Mouse (Mus musculus) brain, embryonic 14.5 days (tissue): Measurements from ENCODE around the gene Map2.

Source experiments
- CTCF ChIP-seq: fragments of 200-500 bp; IDR thresholded peaks from 2 replicates; pipeline ENCODE4 v1.5.1; 2012; ENCODE audit warnings: inconsistent platforms, mild to moderate bottlenecking, moderate library complexity, borderline replicate concordance; ENCODE audit not compliant: insufficient read depth, insufficient read length; ENCODE audit errors: extremely low read depth
- POLR2A ChIP-seq: fragments of 200-500 bp; IDR thresholded peaks from 2 replicates; pipeline ENCODE4 v1.6.1; 2012; ENCODE audit warnings: mild to moderate bottlenecking, inconsistent platforms, borderline replicate concordance; ENCODE audit not compliant: poor library complexity, insufficient read depth, insufficient read length, severe bottlenecking; ENCODE audit errors: extremely low read depth

DNA sequence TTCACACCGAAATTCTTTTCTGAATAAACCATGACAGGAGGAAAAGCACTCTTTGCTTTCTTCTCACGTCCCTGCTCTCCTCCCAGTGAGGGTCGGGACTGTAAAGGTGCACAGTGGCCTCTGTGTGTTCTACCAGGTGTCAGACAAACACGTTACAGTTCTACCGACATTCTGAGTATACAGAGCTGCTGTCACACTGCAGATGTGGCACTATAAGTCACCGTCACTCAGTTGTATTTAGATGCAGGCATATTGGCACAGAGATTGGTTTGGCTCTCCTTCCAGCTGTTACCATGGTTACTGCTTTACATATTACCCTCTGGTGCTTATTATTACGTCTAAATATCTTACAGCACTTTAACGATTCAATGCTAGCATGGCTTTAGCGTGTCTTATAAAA lies 188.2 kb downstream of the Map2 start:
- no peak for TF ChIP-seq CTCF
- TF ChIP-seq POLR2A, result no peak
